Mouse (Mus musculus) adrenal gland, adult 18-20 months (tissue): ENCODE data around the gene Adm2. TPM values are rescaled to one million over a fixed set of nuclear protein-coding genes. Genes with fewer than 3 reads are reported as not detected.

Experiments used
- DNase-seq, 2 experiments: peaks; one replicate each; pipeline ENCODE4 v3.0.0; 2021 to 2022; ENCODE audit warnings: low spot score in 2 of 2
- long read RNA-seq, 2 experiments: library from polyadenylated mRNA; stranded (forward); transcript quantifications; one replicate each; pipeline ENCODE4 v2.0.0; 2021
- total RNA-seq, 2 experiments: library from RNA; stranded (reverse); gene quantifications; 1 replicate in 1 of 2; 2 replicates in 1 of 2; pipeline ENCODE4 v1.2.3; 2021

The Adm2 gene
- total RNA-seq = not detected
- long read RNA-seq, experiment 1 = 0 reads
- long read RNA-seq, experiment 2 = 0 reads

DNA sequence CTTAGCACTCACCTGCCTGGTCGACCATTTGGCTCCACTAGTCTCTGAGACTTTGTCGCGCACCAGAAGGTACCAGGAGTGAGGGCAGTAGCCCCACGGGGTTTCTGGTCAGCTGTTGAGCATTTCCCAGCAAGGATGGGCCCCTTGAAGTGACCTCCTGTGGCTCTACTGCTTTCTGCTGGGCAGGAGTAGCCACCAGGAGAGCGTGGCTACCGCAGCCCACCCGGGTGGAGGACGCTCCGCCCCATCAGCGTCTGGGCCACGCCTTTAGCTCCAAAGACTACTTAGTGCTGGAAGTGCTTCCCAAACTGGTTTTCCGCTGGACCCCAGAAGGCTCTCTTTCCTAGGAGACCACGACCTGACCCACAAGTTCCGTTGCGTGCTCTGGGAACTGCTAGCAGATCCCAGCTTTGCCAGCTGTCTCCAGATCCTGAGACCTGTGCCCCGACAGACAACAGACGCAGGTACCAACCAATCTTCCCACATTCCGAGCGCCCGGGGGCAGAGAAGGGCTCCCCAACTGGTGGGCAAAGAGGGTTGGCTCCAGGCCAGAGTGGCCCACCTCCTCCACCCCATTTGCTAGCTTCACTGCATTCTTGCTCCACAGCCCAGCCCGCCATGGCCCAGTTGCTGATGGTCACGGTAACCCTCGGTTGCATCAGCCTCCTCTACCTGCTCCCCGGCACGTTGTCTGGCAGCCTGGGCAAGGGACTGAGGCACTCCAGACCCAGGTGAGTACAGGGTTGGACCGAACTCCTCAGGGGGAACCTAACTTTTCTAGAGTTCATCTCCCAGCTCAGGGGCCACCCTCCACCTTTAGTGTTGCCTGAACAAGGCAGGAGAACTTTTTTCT lies at the start of gene Adm2:
Adm2 (plus strand) TSS at position 51 of the 853 bp plus-strand sequence.
- DNase-seq = no peak

GRCm38 (mm10) chr15:89275497-89275896 lies 47.0 kb upstream of the Adm2 start:
- DNase-seq = no peak

DNA sequence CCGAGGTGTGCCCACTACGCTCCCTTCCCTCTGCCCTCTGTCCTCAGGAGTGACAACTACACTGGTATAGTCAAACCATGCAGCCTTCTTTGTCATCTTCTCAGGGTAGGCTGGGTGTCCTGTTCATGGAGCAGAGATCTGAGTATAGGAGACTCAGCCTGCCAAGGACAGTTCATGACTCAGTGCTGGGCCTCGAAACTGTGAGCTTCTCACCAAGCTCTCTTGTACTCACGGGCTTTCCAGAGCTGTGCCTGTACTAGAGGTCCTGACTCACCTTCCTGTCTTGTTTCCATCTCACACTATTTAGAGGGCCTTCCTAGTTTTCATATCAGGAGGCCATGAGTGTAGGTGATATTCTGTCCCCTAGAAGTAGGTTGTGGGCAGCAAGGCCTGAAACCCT lies 45.2 kb upstream of the Adm2 start:
- no peak for DNase-seq

DNA sequence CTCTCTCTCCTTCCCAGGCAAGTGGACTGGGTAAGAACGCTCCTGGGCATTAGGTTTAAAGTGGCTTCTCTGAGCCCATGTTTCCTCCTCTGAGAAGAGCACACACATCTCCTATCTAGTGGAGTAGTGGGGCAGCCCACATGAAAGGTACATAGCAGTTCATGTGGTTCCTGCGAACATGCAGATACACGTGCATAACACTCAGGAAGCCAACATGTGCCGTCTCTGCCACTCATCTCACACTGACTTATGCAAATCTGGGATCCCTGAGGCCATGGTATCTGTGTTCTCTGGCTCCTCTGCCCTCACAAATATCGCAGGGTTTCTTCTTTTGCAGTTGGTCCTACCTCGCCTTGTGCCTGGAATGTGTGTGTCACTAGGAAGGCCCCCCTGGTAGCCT lies 40.0 kb upstream of the Adm2 start:
- DNase-seq = no peak

DNA sequence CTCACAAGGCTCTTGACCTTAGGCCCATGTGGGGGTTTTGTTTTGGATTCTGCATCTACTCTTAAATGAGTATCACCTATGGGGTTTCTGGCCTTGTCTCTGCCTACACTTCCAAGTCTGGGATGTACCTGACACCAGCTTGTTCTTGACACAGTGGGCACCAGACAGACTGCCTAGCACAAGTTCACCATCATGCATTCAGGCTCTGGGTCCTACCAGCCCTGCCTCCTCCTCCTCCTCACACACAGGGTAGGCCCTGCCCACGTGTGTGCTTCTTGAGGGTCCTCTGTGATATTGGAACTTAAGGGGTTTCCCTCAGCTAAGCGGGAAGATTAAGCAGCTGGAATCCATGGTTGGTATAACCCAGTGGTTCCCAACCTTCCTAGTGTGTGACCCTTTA lies 38.4 kb upstream of the Adm2 start:
- DNase-seq = no peak

- no peak for DNase-seq
These were observed 37.5 kb upstream of the Adm2 start for GRCm38 (mm10) chr15:89285004-89285403.

GRCm38 (mm10) chr15:89285478-89285877 lies 37.0 kb upstream of the Adm2 start:
- no peak for DNase-seq

DNA sequence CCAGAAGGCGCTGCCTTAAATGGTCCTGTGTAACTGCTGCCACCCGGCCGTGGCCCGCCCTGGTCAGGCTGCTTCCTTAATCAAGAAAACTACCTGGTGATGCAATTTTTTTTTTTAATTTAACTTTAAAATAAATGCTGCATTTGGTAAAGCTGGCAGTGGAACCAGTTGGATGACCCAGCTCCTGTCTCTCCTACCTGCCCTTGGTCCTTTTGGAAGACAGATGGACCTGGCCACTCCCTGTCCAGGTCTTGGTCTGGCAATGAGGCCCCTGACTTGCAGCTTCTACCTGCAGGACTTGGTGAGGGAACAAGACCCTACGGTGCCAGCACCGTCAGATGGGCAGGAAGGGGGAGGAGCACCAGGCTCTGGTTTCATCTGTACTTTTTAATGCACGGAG lies 36.4 kb upstream of the Adm2 start:
- DNase-seq = no peak

- no peak for DNase-seq
These were observed 35.9 kb upstream of the Adm2 start for GRCm38 (mm10) chr15:89286582-89286981.

GRCm38 (mm10) chr15:89288227-89288767 lies 34.2 kb upstream of the Adm2 start:
- DNase-seq = no peak

GRCm38 (mm10) chr15:89289455-89289854 lies 33.1 kb upstream of the Adm2 start:
- DNase-seq = no peak

DNA sequence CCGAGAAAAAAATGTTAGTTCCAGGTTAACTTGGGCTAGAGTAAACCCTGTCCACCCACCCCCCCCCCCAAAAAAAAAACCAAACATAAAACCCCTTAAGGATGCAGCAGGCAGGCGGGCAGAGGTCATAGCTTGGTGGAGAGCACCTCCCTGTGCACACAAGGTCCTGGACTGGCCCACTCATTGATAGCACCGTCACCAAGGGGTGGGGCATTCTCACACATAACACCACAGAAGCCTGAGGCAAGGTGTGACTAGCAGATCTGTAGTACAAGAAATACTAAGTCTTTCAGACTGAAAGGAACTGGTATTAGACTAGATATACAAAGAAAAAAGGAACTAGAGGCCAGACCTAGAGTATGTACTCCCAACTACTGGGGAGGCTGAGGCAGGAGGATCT lies 31.0 kb upstream of the Adm2 start:
- no peak for DNase-seq

- no peak for DNase-seq
These were observed 29.7 kb upstream of the Adm2 start for GRCm38 (mm10) chr15:89292795-89293194.

DNA sequence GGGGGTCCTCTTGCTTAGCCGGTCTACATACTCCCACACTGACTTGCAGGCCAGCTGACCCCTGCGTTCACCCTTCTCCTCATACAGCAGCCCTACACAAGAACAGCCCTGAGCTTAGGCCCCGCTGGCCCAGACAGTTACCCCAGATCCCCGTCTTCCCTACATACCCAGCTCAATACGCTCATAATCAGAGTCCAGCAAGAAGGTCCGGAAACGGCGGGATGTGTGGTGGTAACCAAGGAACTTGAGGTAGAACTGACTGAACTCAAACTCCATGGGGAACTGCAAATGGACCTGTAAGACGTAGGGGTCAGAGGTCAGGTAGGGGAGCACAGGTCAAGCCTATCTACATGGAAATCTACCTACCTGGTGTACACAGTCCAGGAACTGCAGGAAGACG lies 28.7 kb upstream of the Adm2 start:
- DNase-seq = no peak

DNA sequence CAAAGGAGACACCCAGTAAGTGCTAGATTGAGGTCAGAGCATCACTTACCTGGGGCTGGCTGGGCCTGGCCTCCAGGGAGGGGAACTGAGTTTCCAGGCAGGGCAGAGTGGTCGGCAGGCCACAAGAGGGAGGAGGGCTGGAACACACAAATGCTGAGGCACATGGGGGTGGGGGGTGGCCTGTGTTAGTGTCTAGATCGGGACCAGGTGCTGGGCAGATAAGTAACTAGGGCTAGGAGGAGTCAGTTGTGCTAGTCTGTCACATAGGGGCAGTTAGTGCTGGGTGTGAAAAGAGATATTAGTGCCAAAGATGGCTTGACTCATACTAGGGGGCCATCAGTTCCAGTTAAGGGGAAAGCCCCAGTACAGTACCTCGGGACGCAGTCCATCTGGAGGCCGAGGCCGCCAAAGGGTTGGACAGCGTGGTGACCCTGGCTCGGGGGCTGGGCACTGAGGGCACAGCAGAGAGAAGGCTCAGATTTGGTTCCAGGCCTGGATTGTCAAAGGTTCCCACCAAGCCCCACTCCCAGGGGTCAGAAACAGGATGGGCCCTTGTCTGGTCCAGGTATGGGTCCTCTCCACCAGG lies 26.8 kb upstream of the Adm2 start:
- DNase-seq = no peak

GRCm38 (mm10) chr15:89296465-89296864 lies 26.1 kb upstream of the Adm2 start:
- no peak for DNase-seq

DNA sequence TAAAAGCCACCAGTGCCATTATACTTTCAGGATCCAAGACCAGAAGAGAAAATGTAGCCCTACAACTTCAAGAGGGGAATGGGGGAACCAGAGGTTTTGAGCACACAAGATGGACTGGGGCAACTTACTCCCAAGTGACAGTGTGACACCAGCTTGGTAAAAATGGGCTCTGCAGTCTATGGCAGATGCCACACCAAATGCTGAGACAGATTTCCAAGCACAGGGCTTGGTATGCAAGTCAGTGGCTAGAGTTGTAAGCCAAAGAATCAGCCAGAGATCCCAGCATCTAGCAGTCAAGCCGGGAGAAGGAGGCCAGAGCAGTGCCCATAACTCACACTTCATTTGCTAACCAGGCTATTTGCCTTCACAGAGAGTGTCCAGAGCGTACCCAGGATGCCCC lies 24.8 kb upstream of the Adm2 start:
- DNase-seq = no peak

GRCm38 (mm10) chr15:89300180-89300579 lies 22.3 kb upstream of the Adm2 start:
- DNase-seq = no peak

- no peak for DNase-seq
These were observed 21.9 kb upstream of the Adm2 start for GRCm38 (mm10) chr15:89300600-89300999.

DNA sequence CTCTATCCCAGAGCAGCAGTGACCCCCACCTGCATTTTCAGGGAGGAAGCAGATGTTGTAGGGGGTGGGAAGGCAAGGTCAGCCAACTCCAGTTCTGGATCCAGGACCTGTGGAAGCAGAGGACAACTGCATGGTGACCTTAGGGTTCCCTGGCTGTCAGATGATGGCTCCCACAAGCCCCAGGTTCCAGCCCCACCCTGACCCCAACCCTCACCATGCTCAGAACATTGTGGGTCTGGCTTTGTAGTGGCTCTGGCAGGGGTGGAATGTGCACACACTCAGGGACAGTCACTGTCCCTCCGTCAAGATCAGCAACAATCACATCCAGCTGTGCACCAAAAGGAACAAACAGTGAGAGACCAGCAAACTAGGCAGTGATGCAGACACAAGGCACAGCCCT lies 16.6 kb upstream of the Adm2 start:
- no peak for DNase-seq

DNA sequence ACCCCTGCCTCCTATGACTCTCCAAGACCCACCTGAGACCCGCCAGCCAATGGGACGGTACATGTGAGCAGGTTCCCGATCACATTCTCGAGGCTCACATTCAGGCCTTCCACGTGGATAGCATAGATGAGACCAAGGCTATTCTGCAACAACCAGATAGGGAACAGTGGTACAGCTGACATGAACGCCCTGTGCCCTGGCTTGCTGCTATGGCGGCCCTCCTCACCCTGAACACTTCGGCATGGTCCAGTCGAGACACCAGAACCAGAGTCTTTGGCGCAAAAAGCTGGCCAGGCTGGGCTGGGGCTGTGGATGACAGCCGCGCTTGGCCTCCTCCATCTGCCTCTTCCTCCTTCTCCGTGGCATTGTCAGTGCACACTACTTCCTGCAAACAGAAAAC lies 15.1 kb upstream of the Adm2 start:
- DNase-seq = no peak

DNA sequence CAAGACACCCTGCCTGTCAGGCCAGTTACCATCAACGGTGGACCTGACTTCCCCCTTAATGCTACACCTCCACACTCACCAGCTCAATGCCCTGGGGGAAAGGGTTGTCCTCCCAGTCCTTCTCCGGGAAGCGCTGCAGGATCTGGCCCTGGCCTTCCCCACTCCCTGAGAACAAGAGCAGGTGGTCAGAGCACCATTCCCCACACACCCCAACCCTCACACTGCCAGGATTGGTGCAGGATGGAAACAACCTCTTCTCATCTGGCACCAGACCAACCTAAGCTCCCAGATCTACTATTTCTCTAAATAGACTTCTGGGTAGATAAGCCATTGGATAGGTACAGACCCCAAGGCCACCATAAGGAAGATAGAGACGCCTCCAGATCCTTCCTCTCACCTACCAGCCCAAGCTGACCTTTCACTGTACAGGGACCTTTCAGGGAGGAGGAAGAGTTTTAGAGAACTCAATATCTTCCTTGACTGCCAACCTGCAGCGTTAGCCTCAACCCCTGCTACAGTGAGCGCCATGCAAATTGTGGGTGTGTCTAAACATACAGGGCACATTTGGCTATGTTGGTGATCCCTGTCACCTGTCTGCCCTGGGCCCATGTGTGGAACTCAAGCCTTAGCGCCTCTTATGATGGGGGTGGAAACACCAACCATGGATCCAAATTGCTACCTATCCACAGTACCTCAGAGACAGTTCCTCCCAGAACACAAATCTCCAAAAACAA lies 13.9 kb upstream of the Adm2 start:
- no peak for DNase-seq
